Mouse (Mus musculus): Measurements from ENCODE around the gene Arhgap42. TPM values are rescaled to one million over a fixed set of nuclear protein-coding genes. Genes with fewer than 3 reads are reported as not detected.
A peak's percentile ranks its signal among the peaks of the same experiment; 100 is the strongest.

Arhgap42 gene
- polyA plus RNA-seq, 1 experiment from 2014 or later: 35.3 TPM

DNA sequence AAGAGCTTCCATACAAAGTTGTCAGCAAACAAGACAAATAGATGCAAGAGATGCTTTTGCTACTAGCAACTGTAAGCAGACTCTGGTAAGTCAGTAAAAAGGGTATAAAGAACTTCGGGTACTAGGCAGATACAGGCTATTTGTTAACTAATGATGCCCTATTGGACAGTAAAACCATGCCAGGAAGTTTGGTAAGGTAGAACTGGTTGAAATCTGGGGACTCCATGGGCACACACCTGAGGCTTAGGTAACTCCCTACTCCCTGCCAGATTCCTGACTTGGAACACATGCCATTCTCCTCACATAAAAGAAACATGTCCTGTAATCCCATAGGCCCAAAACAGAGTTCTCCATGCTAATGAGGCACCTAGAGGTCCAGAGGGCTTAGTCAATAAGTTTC lies 142.1 kb downstream of the Arhgap42 start:
- 82% methylated on average over 1 of the region's 1 CpGs for WGBS
- H3K4me2 ChIP-seq (replicated peaks; ENCODE audit: low read depth, low read length): no peak overlapping the region
- no peaks in the 10 kb centered on the region for H3K27me3 ChIP-seq (ENCODE audit: insufficient read depth, low read length)
- no peak overlapping the region for H3K9ac ChIP-seq (replicated peaks; ENCODE audit: low read length)
- H3K27ac ChIP-seq (ENCODE audit: low read length): no peak overlapping the region
- no peaks in the 10 kb centered on the region for H3K4me1 ChIP-seq (ENCODE audit: insufficient read depth, low read length)
- no peak overlapping the region for H3K4me3 ChIP-seq (ENCODE audit: low read length)
- H3K36me3 ChIP-seq (ENCODE audit: insufficient read depth, low read length): no peaks in the 10 kb centered on the region
- H3K9me3 ChIP-seq (ENCODE audit: low read length): no peaks in the 10 kb centered on the region
- no peak for ATAC-seq (ENCODE audit: low FRiP score, low TSS enrichment)

DNA sequence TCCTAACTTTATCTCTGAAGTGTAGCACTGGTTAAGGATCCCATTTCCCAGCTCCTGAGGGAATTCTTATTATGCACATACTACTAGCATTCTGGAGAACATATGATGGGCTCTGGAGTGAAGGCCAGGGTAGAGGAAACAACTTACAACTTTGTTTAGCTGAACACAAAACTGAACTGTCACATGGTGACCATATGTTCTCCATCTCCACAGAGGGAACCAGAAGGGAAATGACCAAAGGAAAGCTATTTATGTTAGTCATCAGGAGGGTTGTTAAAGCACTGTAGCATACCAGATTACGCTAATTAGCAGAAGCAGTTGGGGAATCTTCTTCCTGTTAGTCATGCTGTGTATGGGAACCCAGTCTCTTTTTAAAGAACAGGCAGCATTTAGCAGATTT lies 145.8 kb downstream of the Arhgap42 start:
- no peak overlapping the region for H3K4me2 ChIP-seq (replicated peaks; ENCODE audit: low read depth, low read length)
- no peaks in the 10 kb centered on the region for H3K27me3 ChIP-seq (ENCODE audit: insufficient read depth, low read length)
- H3K36me3 ChIP-seq (ENCODE audit: insufficient read depth, low read length): no peaks in the 10 kb centered on the region
- no peak overlapping the region for H3K9ac ChIP-seq (replicated peaks; ENCODE audit: low read length)
- H3K9me3 ChIP-seq (ENCODE audit: low read length): no peaks in the 10 kb centered on the region
- no peak overlapping the region for H3K4me3 ChIP-seq (ENCODE audit: low read length)
- ATAC-seq (ENCODE audit: low FRiP score, low TSS enrichment): peak; percentile 54; the same call in 1 of the 2 replicates
- H3K4me1 ChIP-seq (ENCODE audit: insufficient read depth, low read length): no peaks in the 10 kb centered on the region
- 42% methylated on average over 1 of the region's 1 CpGs for WGBS
- H3K27ac ChIP-seq (ENCODE audit: low read length): no peak overlapping the region

DNA sequence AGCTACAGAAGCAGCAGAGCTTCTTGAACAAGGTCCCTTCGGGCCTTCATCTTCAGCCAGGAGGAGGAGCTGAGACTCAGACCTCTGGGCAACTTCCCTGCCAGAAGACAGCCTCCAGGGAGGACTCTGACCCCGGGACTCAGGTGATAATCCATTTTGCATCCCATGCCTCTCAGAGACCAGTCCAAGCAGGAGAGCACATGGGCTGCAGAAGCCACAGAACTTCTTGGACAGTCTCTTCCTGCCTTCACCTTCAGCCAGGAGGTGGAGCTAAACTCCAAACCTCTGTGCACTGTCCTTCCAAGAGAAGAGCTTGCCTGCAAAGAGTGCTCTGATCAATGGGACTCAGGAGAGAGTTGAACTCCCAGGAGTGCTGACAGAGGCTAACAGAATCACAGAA lies 155.5 kb downstream of the Arhgap42 start:
- no peaks in the 10 kb centered on the region for H3K27me3 ChIP-seq (ENCODE audit: insufficient read depth, low read length)
- no peak overlapping the region for H3K4me2 ChIP-seq (replicated peaks; ENCODE audit: low read depth, low read length)
- H3K4me3 ChIP-seq (ENCODE audit: low read length): no peak overlapping the region
- no peaks in the 10 kb centered on the region for H3K4me1 ChIP-seq (ENCODE audit: insufficient read depth, low read length)
- no peak overlapping the region for H3K27ac ChIP-seq (ENCODE audit: low read length)
- ATAC-seq (ENCODE audit: low FRiP score, low TSS enrichment): peak; percentile 79
- 81% methylated on average over 2 of the region's 2 CpGs for WGBS
- no peak overlapping the region for H3K9ac ChIP-seq (replicated peaks; ENCODE audit: low read length)
- H3K9me3 ChIP-seq (ENCODE audit: low read length): no peaks in the 10 kb centered on the region
- no peaks in the 10 kb centered on the region for H3K36me3 ChIP-seq (ENCODE audit: insufficient read depth, low read length)

- no peak for ATAC-seq (ENCODE audit: low FRiP score, low TSS enrichment)
Measured at GRCm38 (mm10) chr9:9052920-9053319, 186.0 kb downstream of the Arhgap42 start.

GRCm38 (mm10) chr9:9051184-9051583 lies 187.7 kb downstream of the Arhgap42 start:
- WGBS: 51% methylated on average over 5 of the region's 5 CpGs
- Histone ChIP-seq H3K27me3 (ENCODE audit: insufficient read depth, low read length) (no peaks in the 10 kb centered on the region), H3K9ac (replicated peaks; ENCODE audit: low read length) (no peak overlapping the region), H3K4me1 (ENCODE audit: insufficient read depth, low read length) (no peaks in the 10 kb centered on the region), H3K4me2 (replicated peaks; ENCODE audit: low read depth, low read length) (no peak overlapping the region), H3K9me3 (ENCODE audit: low read length) (no peaks in the 10 kb centered on the region), H3K27ac (ENCODE audit: low read length) (no peak overlapping the region), H3K4me3 (ENCODE audit: low read length) (no peak overlapping the region), H3K36me3 (ENCODE audit: insufficient read depth, low read length) (peaks cover under 1% of the 10 kb centered on the region; the same call in 1 of the 2 replicates)
- peak; percentile 59; the same call in 1 of the 2 replicates for ATAC-seq (ENCODE audit: low FRiP score, low TSS enrichment)

More at GRCm38 (mm10) chr9:9052920-9053319, 186.0 kb downstream of the Arhgap42 start:
- Histone ChIP-seq H3K27me3 (ENCODE audit: insufficient read depth, low read length) (no peaks in the 10 kb centered on the region), H3K27ac (ENCODE audit: low read length) (no peak overlapping the region), H3K9me3 (ENCODE audit: low read length) (no peaks in the 10 kb centered on the region), H3K9ac (replicated peaks; ENCODE audit: low read length) (no peak overlapping the region), H3K36me3 (ENCODE audit: insufficient read depth, low read length) (peaks cover 6% of the 10 kb centered on the region; the same call in 1 of the 2 replicates), H3K4me2 (replicated peaks; ENCODE audit: low read depth, low read length) (no peak overlapping the region), H3K4me1 (ENCODE audit: insufficient read depth, low read length) (no peaks in the 10 kb centered on the region), H3K4me3 (ENCODE audit: low read length) (no peak overlapping the region)

- H3K9me3 ChIP-seq (ENCODE audit: low read length): no peaks in the 10 kb centered on the region
- peaks cover 11% of the 10 kb centered on the region for H3K36me3 ChIP-seq (ENCODE audit: insufficient read depth, low read length)
- H3K4me1 ChIP-seq (ENCODE audit: insufficient read depth, low read length): no peaks in the 10 kb centered on the region
- H3K4me2 ChIP-seq (replicated peaks; ENCODE audit: low read depth, low read length): no peak overlapping the region
- ATAC-seq (ENCODE audit: low FRiP score, low TSS enrichment): no peak
- no peaks in the 10 kb centered on the region for H3K27me3 ChIP-seq (ENCODE audit: insufficient read depth, low read length)
- H3K9ac ChIP-seq (replicated peaks; ENCODE audit: low read length): no peak overlapping the region
- H3K27ac ChIP-seq (ENCODE audit: low read length): no peak overlapping the region
- H3K4me3 ChIP-seq (ENCODE audit: low read length): no peak overlapping the region
- WGBS: 61% methylated on average over 3 of the region's 3 CpGs
Measured at GRCm38 (mm10) chr9:9049202-9049601, 189.7 kb downstream of the Arhgap42 start.

DNA sequence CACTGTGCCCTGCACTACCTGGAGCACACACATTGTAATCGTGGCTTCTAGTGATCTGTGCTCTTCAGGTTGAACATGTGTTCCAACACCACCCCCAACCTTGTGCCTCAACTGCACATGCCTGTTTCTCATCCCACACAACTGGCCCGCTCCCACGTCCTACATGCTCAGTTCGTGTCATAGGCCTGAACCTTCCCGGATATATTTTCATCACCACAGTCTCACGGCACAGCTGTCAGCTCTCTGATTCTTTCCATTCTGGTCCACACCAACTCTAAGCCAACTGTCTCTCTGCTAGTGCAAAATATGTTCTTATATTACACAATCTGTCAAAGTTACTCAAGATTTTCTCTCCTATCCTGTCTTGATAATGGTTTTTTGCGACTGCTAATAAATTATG lies 197.9 kb downstream of the Arhgap42 start:
- no peak for ATAC-seq (ENCODE audit: low FRiP score, low TSS enrichment)
- 92% methylated on average over 7 of the region's 7 CpGs for WGBS
- no peak overlapping the region for H3K4me3 ChIP-seq (ENCODE audit: low read length)
- no peaks in the 10 kb centered on the region for H3K9me3 ChIP-seq (ENCODE audit: low read length)
- no peak overlapping the region for H3K27ac ChIP-seq (ENCODE audit: low read length)
- H3K4me2 ChIP-seq (replicated peaks; ENCODE audit: low read depth, low read length): no peak overlapping the region
- H3K36me3 ChIP-seq (ENCODE audit: insufficient read depth, low read length): peaks cover 9% of the 10 kb centered on the region
- H3K27me3 ChIP-seq (ENCODE audit: insufficient read depth, low read length): no peaks in the 10 kb centered on the region
- no peaks in the 10 kb centered on the region for H3K4me1 ChIP-seq (ENCODE audit: insufficient read depth, low read length)
- no peak overlapping the region for H3K9ac ChIP-seq (replicated peaks; ENCODE audit: low read length)

GRCm38 (mm10) chr9:9037017-9037671 lies 201.8 kb downstream of the Arhgap42 start:
- no peak for ATAC-seq (ENCODE audit: low FRiP score, low TSS enrichment)
- no peak overlapping the region for H3K9ac ChIP-seq (replicated peaks; ENCODE audit: low read length)
- H3K9me3 ChIP-seq (ENCODE audit: low read length): no peaks in the 10 kb centered on the region
- no peak overlapping the region for H3K4me2 ChIP-seq (replicated peaks; ENCODE audit: low read depth, low read length)
- 78% methylated on average over 3 of the region's 3 CpGs for WGBS
- H3K27ac ChIP-seq (ENCODE audit: low read length): no peak overlapping the region
- no peaks in the 10 kb centered on the region for H3K27me3 ChIP-seq (ENCODE audit: insufficient read depth, low read length)
- H3K4me3 ChIP-seq (ENCODE audit: low read length): no peak overlapping the region
- H3K4me1 ChIP-seq (ENCODE audit: insufficient read depth, low read length): no peaks in the 10 kb centered on the region
- peaks cover 2% of the 10 kb centered on the region; the same call in 1 of the 2 replicates for H3K36me3 ChIP-seq (ENCODE audit: insufficient read depth, low read length)

DNA sequence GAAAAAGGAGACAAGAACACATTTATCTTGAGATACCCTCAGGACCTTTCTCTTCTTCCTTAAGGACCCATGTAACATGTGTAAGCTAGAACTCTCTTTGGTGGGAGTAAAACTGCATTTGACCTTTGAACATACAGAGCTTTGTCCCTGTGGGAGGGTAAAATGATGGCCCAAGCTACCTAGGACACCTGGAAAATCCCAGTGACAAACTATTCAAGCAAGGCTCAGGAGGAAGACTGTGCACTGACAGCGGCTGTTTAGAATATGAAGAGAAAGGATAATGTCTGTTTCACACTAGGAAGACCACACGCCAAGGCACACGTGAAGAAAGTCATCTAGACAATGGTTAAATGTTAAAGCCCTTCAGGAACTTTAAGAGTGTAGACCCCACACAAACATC lies 211.0 kb downstream of the Arhgap42 start:
- 81% methylated on average over 3 of the region's 3 CpGs for WGBS
- H3K4me1 ChIP-seq (ENCODE audit: insufficient read depth, low read length): no peaks in the 10 kb centered on the region
- H3K9me3 ChIP-seq (ENCODE audit: low read length): no peaks in the 10 kb centered on the region
- H3K9ac ChIP-seq (replicated peaks; ENCODE audit: low read length): no peak overlapping the region
- no peak overlapping the region for H3K4me2 ChIP-seq (replicated peaks; ENCODE audit: low read depth, low read length)
- H3K27ac ChIP-seq (ENCODE audit: low read length): no peak overlapping the region
- no peaks in the 10 kb centered on the region for H3K27me3 ChIP-seq (ENCODE audit: insufficient read depth, low read length)
- H3K4me3 ChIP-seq (ENCODE audit: low read length): no peak overlapping the region
- no peak for ATAC-seq (ENCODE audit: low FRiP score, low TSS enrichment)
- peaks cover 12% of the 10 kb centered on the region for H3K36me3 ChIP-seq (ENCODE audit: insufficient read depth, low read length)

DNA sequence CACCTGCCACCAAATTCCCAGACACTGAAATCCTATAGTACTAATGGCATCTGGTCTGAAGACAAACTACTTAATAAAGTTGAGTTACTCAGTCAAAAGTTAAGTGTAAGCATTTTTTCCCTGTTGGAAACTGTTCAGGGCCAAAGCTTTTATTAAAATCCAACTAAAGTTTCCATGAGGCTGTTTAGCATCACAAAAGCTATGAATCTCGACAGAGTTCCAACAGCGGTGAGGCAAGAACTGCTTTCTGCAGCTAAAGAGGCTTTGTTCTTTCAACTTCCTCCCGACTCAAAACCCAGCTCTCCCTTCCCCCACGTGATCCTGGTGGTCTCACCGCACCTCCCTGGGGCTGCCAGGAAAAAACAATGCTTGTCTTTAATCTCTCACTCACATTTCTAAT lies 211.5 kb downstream of the Arhgap42 start:
- Histone ChIP-seq H3K9ac (replicated peaks; ENCODE audit: low read length) (no peak overlapping the region), H3K9me3 (ENCODE audit: low read length) (no peaks in the 10 kb centered on the region), H3K4me1 (ENCODE audit: insufficient read depth, low read length) (no peaks in the 10 kb centered on the region), H3K27me3 (ENCODE audit: insufficient read depth, low read length) (no peaks in the 10 kb centered on the region), H3K27ac (ENCODE audit: low read length) (no peak overlapping the region), H3K36me3 (ENCODE audit: insufficient read depth, low read length) (peaks cover 12% of the 10 kb centered on the region), H3K4me2 (replicated peaks; ENCODE audit: low read depth, low read length) (no peak overlapping the region), H3K4me3 (ENCODE audit: low read length) (no peak overlapping the region)
- WGBS: 18% methylated on average over 5 of the region's 5 CpGs
- ATAC-seq (ENCODE audit: low FRiP score, low TSS enrichment): no peak

All from kidney, embryonic 16.5 days (tissue).